15 mouse cellular contexts compared by ENCODE assay signal in the genomic region with DNA sequence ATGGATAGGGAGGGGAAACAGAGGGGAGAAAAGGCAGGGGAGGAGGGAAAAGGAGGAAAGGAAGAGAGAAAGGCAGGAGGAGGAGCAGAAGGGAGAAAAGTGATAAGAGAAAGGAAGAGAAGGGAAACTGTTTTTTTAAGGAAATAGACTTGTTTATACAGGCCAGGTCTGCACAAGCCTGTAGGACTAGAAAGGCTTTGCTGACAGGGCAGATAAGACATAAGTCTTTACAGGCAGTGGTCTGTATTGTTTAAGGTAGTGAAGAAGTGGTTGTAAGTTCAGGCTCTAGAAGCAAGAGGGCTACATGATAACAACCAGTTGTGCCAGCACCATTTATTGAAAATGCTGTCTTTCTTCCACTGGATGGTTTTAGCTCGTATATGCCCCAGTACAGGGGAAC.
"Had no signal": no experiment of that assay in that cellular context is flagged by ENCODE, and none has a peak within 500 bp of the region (broad histone marks: within the 10 kb centered on the region; RNA-seq: fewer than 3 reads in every experiment).

No protein-coding gene starts in this region.

- H3K4me2 ChIP-seq: midbrain, embryonic 11.5 days; midbrain, embryonic 13.5 days; midbrain, embryonic 15.5 days; neural tube, embryonic 12.5 days; stomach, embryonic 15.5 days had no signal

- ATAC-seq: liver, postnatal 0 days; midbrain, embryonic 13.5 days; midbrain, embryonic 15.5 days had no signal

- H3K4me3 ChIP-seq: megakaryocyte, embryonic 14.5 days; midbrain, embryonic 13.5 days; midbrain, embryonic 15.5 days; neural tube, embryonic 12.5 days; stomach, embryonic 15.5 days had no signal

- H3K27ac ChIP-seq: macrophage; midbrain, embryonic 13.5 days; midbrain, embryonic 15.5 days; neural tube, embryonic 12.5 days; stomach, embryonic 15.5 days; stomach, postnatal 0 days had no signal

- H3K27me3 ChIP-seq: megakaryocyte, embryonic 14.5 days; midbrain, embryonic 13.5 days; midbrain, embryonic 15.5 days; neural tube, embryonic 12.5 days; stomach, embryonic 15.5 days had no signal

- H3K9ac ChIP-seq: liver, postnatal 0 days; midbrain, embryonic 13.5 days; midbrain, embryonic 15.5 days; neural tube, embryonic 12.5 days; stomach, embryonic 15.5 days had no signal

- H3K9me3 ChIP-seq: megakaryocyte, embryonic 14.5 days; midbrain, embryonic 13.5 days; midbrain, embryonic 15.5 days; neural tube, embryonic 12.5 days; stomach, embryonic 15.5 days had no signal

- DNase-seq: liver, postnatal 0 days; lung, adult 2 months; lung, postnatal 10 days; lung, postnatal 36 days; right cerebral cortex, postnatal 14 days; thymus, postnatal 14 days; thymus, postnatal 36 days had no signal

- H3K4me1 ChIP-seq: megakaryocyte, embryonic 14.5 days; midbrain, embryonic 13.5 days; midbrain, embryonic 15.5 days; neural tube, embryonic 12.5 days; stomach, embryonic 15.5 days had no signal

- H3K36me3 ChIP-seq: midbrain, embryonic 13.5 days; midbrain, embryonic 15.5 days; neural tube, embryonic 12.5 days; stomach, embryonic 15.5 days had no signal
